Mouse (Mus musculus) kidney, postnatal 10 days (tissue): Measurements from ENCODE around the gene Hmgcr.
"Not testable (repeated sequence)": the region's sequence is repeated elsewhere in the genome, so short reads cannot be mapped to it uniquely, and the experiment has no call there.

Experiments
- DNase-seq: peaks from one replicate; pipeline ENCODE4 v3.0.0; 2021; ENCODE audit warnings: mixed read lengths

Hmgcr gene

DNA sequence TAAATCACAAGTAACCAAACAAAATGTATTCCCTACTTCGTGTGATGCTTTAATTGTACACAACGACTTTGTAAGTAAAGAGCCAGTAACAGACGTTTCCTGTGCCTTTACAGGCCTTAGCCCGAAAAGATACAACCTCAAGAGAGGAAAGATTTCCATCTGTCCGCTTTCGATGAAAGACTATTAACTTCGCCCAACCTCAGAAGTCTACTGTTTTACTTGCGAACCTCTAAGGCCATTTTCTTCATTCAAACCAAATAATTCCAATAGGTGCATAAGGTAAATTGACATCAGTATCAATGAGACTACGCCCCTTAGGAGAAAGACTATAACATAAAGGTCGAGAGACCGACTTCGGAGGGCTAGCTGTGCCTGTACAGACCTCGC, 724 bp downstream of the Hmgcr start:
- no peak for DNase-seq

DNA sequence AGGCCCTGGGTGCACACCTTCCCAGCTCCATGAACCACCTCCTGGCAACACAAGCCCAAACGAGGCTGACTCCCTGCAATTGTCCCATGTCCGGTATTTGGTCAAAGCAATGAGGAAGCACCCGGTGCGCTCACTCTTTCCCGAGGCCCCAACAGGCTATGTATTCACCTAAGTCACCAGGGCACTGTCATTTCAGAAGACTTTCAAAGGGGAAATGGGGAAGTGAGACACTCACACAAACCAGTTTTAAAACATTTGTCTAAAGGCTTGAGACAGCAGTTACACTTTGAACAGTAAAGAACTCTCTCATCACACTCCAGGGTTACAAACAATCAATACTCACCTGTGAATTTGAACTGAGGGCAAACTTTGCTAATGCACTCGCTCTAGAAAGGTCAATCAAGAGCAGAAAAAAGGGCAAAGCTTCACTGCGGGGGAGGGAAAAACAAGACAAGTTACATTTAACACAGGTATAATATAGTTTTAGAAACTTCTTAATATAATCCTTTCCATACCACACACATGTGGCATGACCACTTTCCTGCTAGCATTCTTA, 6.2 kb downstream of the Hmgcr start:
- no peak for DNase-seq

DNA sequence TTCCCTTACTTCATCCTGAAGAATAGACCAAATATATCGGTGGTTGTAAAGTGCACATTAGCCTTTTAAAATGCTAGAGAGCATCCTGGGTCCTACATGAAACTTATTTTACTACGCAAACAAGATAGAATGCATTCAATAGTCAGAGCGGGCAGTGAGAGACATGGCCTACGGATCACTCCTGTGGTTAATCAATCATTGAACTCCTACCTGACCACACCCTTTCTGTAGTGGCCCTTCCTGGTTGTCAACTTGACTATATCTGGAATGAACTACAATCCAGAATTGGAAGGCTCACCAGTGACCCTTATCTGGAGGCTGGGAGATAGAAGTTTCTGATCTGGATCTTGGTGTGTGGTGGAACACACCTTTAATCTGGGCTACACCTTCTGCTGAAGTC, 7.6 kb downstream of the Hmgcr start:
- not testable (repeated sequence) for DNase-seq

DNA sequence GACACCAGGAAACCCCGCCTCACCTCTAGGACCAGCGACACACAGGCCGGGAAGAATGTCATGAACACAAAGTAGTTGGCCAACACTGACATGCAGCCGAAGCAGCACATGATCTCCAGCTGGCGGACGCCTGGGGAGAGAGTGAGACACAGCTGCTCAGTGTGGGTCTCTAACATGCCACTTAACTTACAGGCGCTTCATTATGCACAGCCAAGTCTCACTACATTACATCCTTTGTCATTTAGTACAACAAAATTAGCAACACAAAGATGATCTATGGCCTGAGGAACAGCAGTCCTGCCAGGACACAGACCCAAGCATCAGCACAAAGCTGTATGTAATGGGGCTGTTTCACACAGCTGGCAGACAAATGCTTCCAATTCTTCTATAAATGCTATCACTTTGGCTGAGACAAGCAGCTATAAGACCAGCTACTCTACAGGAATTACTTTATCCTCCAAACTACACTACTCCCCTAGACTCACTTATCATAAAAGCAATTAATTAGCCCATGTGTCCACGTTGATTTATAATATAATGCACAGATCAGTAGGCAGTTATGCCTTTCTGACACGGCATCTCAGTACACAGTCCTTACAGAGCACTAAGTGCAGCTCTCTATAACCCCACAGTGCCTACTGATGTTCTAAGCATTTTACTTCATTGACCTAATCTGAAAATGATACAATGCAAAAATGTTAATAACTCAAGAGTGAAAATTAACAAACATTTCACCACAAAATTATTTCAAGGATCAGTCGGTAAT, 10.5 kb downstream of the Hmgcr start:
- DNase-seq: peak; percentile 32

DNA sequence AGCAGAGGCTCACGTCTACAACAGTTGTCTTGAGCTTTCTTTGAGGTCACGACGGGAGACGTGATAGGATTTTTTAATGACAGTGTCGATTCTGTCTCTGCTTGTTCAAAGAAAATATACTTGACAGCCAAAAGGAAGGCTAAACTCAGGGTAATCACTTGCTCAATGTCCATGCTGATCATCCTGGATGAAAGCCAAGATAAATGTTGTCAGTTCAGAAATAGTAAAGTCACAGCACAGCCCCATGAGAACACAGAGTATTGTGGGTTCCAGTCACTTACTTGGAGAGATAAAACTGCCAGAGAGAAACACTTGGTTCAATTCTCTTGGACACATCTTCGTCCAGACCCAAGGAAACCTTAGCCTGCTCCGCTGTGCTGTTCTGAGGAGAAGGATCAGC, 11.8 kb downstream of the Hmgcr start:
- DNase-seq: no peak

DNA sequence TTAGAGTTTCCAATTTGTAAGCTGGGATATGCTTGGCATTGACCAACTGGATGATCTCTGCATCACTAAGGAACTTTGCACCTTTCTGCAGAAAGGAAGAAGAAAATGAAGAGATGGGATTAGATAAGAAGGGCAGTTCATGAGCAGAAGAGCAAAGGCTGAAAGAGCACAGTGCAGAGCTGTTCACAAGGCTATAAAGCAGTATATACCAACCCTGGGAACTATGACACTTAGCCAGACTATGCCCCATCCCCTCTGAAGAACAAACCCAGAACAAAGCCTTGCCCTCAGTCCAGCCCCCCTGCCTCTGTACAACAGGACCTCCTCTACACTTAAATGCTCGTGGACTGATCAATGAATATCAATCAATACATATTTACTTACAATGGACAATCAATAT, 14.1 kb downstream of the Hmgcr start:
- DNase-seq: no peak

DNA sequence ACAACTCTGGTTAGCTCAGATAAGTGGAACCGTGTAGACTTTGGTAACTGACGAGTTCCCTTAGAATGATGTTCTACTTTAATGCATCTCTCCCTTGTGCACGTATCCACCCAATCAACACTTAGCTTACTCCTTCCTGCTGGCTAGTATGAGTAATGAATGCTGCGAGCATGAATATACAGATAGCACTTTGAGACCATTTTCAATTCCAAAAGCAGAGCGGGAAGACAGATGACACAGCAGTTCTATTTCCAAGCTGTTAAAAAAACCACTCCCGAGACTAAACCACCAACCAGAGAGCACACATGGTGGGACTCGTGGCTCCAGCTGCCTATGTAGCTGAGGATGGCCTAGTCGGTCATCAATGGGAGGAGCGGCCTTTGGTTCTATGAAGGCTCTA, 17.7 kb downstream of the Hmgcr start:
- DNase-seq: no peak

DNA sequence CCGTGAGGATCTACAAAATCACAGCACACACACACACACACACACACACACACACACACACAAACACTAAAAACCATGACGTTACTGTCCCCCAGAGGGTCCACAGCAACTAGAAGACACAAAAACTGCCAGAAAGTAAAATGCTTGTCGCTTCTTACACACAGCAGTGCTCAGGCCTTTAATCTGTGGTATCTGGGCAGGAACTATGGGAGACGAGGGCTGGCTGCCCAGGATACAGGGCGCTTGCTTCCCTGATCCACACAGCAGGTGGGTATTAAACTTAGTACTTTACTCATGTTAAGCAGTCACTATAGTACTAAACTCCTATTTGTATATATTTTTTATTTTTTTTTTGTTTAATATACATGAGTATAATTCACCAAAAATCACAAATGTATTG, 24.9 kb downstream of the Hmgcr start:
- no peak for DNase-seq

DNA sequence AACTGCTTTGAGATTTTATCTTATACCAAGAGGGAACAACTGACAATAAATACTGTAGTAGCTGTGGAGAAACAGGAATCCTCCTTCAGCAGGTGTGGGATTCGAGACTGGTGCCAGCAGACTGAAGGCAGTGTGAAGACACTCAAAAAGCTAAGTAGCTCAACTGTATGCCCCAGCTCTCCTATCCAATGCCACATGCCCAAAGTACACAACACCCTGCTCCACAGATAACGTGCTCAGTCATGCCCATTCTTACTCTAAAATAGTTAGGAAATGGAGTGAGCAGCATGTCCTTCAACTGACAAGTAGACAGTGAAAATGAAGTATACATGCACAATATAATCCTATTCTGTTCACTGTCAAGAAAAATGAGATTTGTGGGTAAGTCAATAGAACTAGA, 26.6 kb downstream of the Hmgcr start:
- no peak for DNase-seq

DNA sequence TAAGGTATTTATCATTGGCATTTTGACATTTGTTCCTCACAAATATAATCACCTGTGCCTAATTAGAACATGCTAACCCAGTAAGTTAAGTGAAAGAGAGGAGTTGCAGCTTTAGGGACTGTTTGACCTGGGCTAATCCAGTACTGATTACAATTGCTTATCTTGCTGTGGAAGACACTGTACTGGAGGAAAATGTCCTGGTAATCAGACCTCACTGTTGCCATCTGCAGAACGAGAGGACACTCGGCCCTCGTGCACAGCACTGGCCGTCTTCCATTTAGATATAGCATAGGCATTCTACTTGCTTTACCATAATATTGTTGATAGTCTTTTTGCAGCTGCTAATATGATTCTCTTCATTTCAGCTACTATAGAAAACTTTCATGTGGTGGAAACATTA, 40.3 kb downstream of the Hmgcr start:
- DNase-seq: no peak

DNA sequence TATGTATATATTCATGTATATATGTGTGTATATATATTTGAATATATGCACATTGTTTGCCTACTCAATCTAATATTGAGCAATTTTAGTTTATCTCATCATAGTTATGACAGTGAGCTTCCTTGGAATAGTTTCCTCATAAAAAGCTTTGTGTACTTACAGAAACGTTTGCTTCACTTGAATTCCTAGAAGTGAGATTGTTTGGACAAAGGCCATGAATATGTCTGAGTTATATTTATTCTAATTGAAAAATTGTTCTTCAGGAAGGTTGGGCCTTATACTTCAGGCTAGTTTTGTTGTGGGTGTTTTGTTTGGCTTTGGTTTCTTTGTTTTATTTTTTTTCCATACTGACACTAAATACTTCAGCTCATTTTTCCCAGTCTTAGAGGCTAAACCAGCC, 49.8 kb downstream of the Hmgcr start:
- DNase-seq: no peak

DNA sequence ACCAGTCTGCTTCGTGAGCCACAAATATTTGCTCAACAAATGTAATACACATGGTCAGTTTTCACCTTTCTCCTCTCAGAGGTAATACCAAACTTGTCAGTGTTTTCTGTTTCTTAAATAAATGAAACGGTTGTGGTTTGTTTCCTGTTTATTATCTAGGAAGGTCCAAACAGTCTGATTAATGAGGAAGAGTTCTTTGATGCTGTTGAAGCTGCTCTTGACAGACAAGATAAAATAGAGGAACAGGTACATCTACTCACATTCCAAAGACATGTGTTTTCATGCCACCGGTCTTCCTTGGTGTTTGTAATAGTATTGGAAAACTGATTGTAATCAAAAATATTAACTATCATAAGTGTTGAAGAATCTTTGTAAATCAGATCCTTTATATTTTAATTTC, 56.1 kb downstream of the Hmgcr start:
- DNase-seq: no peak

DNA sequence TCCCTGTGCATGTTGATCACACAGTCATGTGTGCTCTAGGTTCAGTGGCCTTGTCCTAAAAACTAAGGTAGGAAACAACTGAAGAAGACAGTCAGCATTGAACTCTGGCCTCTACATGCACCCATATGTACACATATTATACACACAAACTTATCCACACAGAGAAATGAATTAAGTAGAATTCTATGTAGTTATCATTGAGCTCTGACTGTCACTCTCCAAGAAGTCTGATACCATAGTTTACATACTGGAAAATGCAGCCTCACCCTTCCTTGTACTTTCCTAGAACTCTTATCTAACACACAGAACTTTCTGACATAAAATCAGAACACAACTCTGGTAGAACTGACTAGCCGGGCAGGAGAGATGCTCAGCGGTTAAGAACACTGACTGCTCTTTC, 66.5 kb downstream of the Hmgcr start:
- DNase-seq: no peak

DNA sequence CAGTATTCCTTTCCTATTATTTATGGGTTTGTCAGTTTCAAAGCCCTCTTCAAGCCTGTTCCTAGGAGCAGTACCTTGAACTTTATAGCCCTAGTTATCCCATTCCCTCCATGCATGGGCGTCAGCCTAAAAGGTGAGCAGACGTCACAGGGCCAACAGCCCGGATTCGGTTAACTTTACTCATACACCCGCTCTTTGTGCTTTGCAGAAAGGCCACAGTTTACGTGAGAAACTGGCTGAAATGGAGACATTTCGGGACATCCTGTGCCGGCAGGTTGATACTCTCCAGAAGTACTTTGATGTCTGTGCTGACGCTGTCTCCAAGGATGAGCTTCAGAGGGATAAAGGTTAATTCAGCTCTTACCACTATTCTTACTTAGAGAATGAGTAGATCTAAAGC, 71.6 kb downstream of the Hmgcr start:
- no peak for DNase-seq
